Mouse (Mus musculus): ENCODE results near the gene Btd.

Btd gene

GRCm38 (mm10) chr14:31645920-31646319 lies 5.1 kb downstream of the Btd start:
- no peak for DNase-seq (ENCODE audit: low read depth, low spot score)

- no peak for DNase-seq (ENCODE audit: low read depth, low spot score)
Measured at GRCm38 (mm10) chr14:31647991-31648390, 7.2 kb downstream of the Btd start.

GRCm38 (mm10) chr14:31650347-31650746 lies 9.5 kb downstream of the Btd start:
- no peak for DNase-seq (ENCODE audit: low read depth, low spot score)

- DNase-seq (ENCODE audit: low read depth, low spot score), result no peak
Measured at GRCm38 (mm10) chr14:31651206-31651605, 10.4 kb downstream of the Btd start.

GRCm38 (mm10) chr14:31652106-31652505 lies 11.3 kb downstream of the Btd start:
- no peak for DNase-seq (ENCODE audit: low read depth, low spot score)

GRCm38 (mm10) chr14:31652624-31653023 lies 11.8 kb downstream of the Btd start:
- no peak for DNase-seq (ENCODE audit: low read depth, low spot score)

GRCm38 (mm10) chr14:31653101-31653875 lies 12.5 kb downstream of the Btd start:
- DNase-seq (ENCODE audit: low read depth, low spot score), result no peak

GRCm38 (mm10) chr14:31654816-31655215 lies 14.0 kb downstream of the Btd start:
- DNase-seq (ENCODE audit: low read depth, low spot score), result no peak

- DNase-seq (ENCODE audit: low read depth, low spot score), result no peak
Measured at GRCm38 (mm10) chr14:31655406-31655805, 14.6 kb downstream of the Btd start.

GRCm38 (mm10) chr14:31656386-31656785 lies 15.6 kb downstream of the Btd start:
- DNase-seq (ENCODE audit: low read depth, low spot score), result no peak

- peak; percentile 63 for DNase-seq (ENCODE audit: low read depth, low spot score)
Measured at GRCm38 (mm10) chr14:31656857-31657645, 16.2 kb downstream of the Btd start.

- DNase-seq (ENCODE audit: low read depth, low spot score), result no peak
Measured at GRCm38 (mm10) chr14:31658126-31658680, 17.4 kb downstream of the Btd start.

GRCm38 (mm10) chr14:31659501-31660181 lies 18.8 kb downstream of the Btd start:
- no peak for DNase-seq (ENCODE audit: low read depth, low spot score)

GRCm38 (mm10) chr14:31660312-31661093 lies 19.7 kb downstream of the Btd start:
- DNase-seq (ENCODE audit: low read depth, low spot score), result no peak

GRCm38 (mm10) chr14:31661671-31662554 lies 21.1 kb downstream of the Btd start:
- DNase-seq (ENCODE audit: low read depth, low spot score), result peak; percentile 82

- DNase-seq (ENCODE audit: low read depth, low spot score), result no peak
Measured at GRCm38 (mm10) chr14:31662555-31663211, 21.9 kb downstream of the Btd start.

- DNase-seq (ENCODE audit: low read depth, low spot score), result no peak
Measured at GRCm38 (mm10) chr14:31663376-31664099, 22.7 kb downstream of the Btd start.

GRCm38 (mm10) chr14:31664100-31664902 lies 23.5 kb downstream of the Btd start:
- no peak for DNase-seq (ENCODE audit: low read depth, low spot score)
